Mouse (Mus musculus) layer of hippocampus, adult 2 months (tissue): Measurements from ENCODE around the gene Ryr1. TPM values are rescaled to one million over a fixed set of nuclear protein-coding genes. Genes with fewer than 3 reads are reported as not detected.
"Not testable (repeated sequence)": the region's sequence is repeated elsewhere in the genome, so short reads cannot be mapped to it uniquely, and the experiment has no call there.

Experiments
- DNase-seq, 2 experiments: peaks; one replicate each; pipeline ENCODE4 v3.0.0; 2022; ENCODE audit warnings: low spot score in 2 of 2
- H3K27ac ChIP-seq: fragments of 200-600 bp; 2 replicates; pipeline ENCODE4 v1.8.1; 2022
- H3K4me3 ChIP-seq: fragments of 200-600 bp; 2 replicates; pipeline ENCODE4 v1.8.1; 2022; ENCODE audit warnings: mild to moderate bottlenecking
- CTCF ChIP-seq: fragments of 200-600 bp; conservative IDR thresholded peaks from 2 replicates; pipeline ENCODE4 v1.8.1; 2022; ENCODE audit warnings: antibody characterized with exemption, mild to moderate bottlenecking, moderate library complexity
- total RNA-seq, 2 experiments: library from RNA; stranded (reverse); gene quantifications; 2 replicates each; pipeline ENCODE4 v1.2.3; 2021

The Ryr1 gene
- total RNA-seq, 2 experiments from 2014 or later: 19.6 to 23.3 TPM

GRCm38 (mm10) chr7:29088817-29089216 lies 36.2 kb downstream of the Ryr1 start:
- Histone ChIP-seq H3K4me3 (no peak overlapping the region), H3K27ac (peak overlapping the region; percentile 69; the same call in 1 of the 2 replicates)
- DNase-seq: peak; percentile 31 to 67
- TF ChIP-seq CTCF: 0 out of 2 replicates have a peak, but pooled peaks have one; percentile 4

- Histone ChIP-seq H3K27ac (no peak overlapping the region), H3K4me3 (no peak overlapping the region)
- DNase-seq: no peak
- TF ChIP-seq CTCF: peak; percentile 61
These were observed 38.1 kb downstream of the Ryr1 start for GRCm38 (mm10) chr7:29086902-29087301.

GRCm38 (mm10) chr7:29085981-29086380 lies 39.0 kb downstream of the Ryr1 start:
- no peak for DNase-seq
- no peak for TF ChIP-seq CTCF
- H3K27ac ChIP-seq: no peak overlapping the region
- H3K4me3 ChIP-seq: no peak overlapping the region

GRCm38 (mm10) chr7:29084411-29084810 lies 40.6 kb downstream of the Ryr1 start:
- Histone ChIP-seq H3K4me3 (no peak overlapping the region), H3K27ac (no peak overlapping the region)
- no peak for TF ChIP-seq CTCF
- DNase-seq: no peak

GRCm38 (mm10) chr7:29079419-29079950 lies 45.5 kb downstream of the Ryr1 start:
- Histone ChIP-seq H3K4me3 (no peak overlapping the region), H3K27ac (no peak overlapping the region)
- no peak for DNase-seq
- TF ChIP-seq CTCF: no peak

- DNase-seq: peak; percentile 67 to 75
- peak overlapping the region; percentile 88 for H3K27ac ChIP-seq
- H3K4me3 ChIP-seq: no peak overlapping the region
- no peak for TF ChIP-seq CTCF
These were observed 48.0 kb downstream of the Ryr1 start for GRCm38 (mm10) chr7:29076977-29077376.

GRCm38 (mm10) chr7:29075208-29075607 lies 49.8 kb downstream of the Ryr1 start:
- DNase-seq: no peak
- Histone ChIP-seq H3K4me3 (no peak overlapping the region), H3K27ac (no peak overlapping the region)
- TF ChIP-seq CTCF: no peak

GRCm38 (mm10) chr7:29072689-29073088 lies 52.3 kb downstream of the Ryr1 start:
- TF ChIP-seq CTCF: peak; percentile 74
- DNase-seq: peak in 1 of 2 experiments; percentile 54
- H3K27ac ChIP-seq: no peak overlapping the region
- H3K4me3 ChIP-seq: no peak overlapping the region

GRCm38 (mm10) chr7:29071169-29071891 lies 53.6 kb downstream of the Ryr1 start:
- H3K4me3 ChIP-seq: peak overlapping the region; percentile 40
- H3K27ac ChIP-seq: peak overlapping the region; percentile 55; the same call in 1 of the 2 replicates
- TF ChIP-seq CTCF: no peak
- DNase-seq: peak; percentile 20 to 74

- Histone ChIP-seq H3K4me3 (no peak overlapping the region), H3K27ac (no peak overlapping the region)
- TF ChIP-seq CTCF: no peak
- DNase-seq: peak; percentile 39 to 66
These were observed 54.4 kb downstream of the Ryr1 start for GRCm38 (mm10) chr7:29070364-29071168.

GRCm38 (mm10) chr7:29067758-29068157 lies 57.2 kb downstream of the Ryr1 start:
- Histone ChIP-seq H3K27ac (no peak overlapping the region), H3K4me3 (no peak overlapping the region)
- no peak for DNase-seq
- TF ChIP-seq CTCF: no peak

- not testable (repeated sequence) for H3K27ac ChIP-seq, DNase-seq, H3K4me3 ChIP-seq
These were observed 61.5 kb downstream of the Ryr1 start for GRCm38 (mm10) chr7:29063476-29063875.

- Histone ChIP-seq H3K4me3 (no peak overlapping the region), H3K27ac (no peak overlapping the region)
- peak; percentile 75 for TF ChIP-seq CTCF
- DNase-seq: peak in 1 of 2 experiments; percentile 34
These were observed 63.4 kb downstream of the Ryr1 start for GRCm38 (mm10) chr7:29061522-29062037.
